Mouse (Mus musculus) frontal cortex, postnatal 36 days (tissue): ENCODE measurements at regions not wholly inside any gene's neighbourhood (a gene's known extent, or its start where the extent isn't known, plus 50 kb on each side); places are given as distances from the start of the nearest gene placed in this dataset.

ENCODE experiments used
- DNase-seq, 2 experiments: peaks; one replicate each; pipeline ENCODE4 v3.0.0; 2022; ENCODE audit warnings: low spot score in 2 of 2

- DNase-seq = no peak
These were observed 145.1 kb downstream of the Pcdh10 start for GRCm38 (mm10) chr3:45523281-45523680.

GRCm38 (mm10) chr3:45547091-45547490 is 168.9 kb downstream of the Pcdh10 start:
- no peak for DNase-seq

- peak; percentile 62 to 84 for DNase-seq
These were observed 177.5 kb downstream of the Pcdh10 start for GRCm38 (mm10) chr3:45555736-45556135.

- DNase-seq = no peak
These were observed 194.8 kb downstream of the Pcdh10 start for GRCm38 (mm10) chr3:45572995-45573394.

- DNase-seq = no peak
These were observed 198.8 kb downstream of the Pcdh10 start for GRCm38 (mm10) chr3:45577035-45577434.

- DNase-seq = no peak
These were observed 215.4 kb downstream of the Pcdh10 start for GRCm38 (mm10) chr3:45593561-45593960.

DNA sequence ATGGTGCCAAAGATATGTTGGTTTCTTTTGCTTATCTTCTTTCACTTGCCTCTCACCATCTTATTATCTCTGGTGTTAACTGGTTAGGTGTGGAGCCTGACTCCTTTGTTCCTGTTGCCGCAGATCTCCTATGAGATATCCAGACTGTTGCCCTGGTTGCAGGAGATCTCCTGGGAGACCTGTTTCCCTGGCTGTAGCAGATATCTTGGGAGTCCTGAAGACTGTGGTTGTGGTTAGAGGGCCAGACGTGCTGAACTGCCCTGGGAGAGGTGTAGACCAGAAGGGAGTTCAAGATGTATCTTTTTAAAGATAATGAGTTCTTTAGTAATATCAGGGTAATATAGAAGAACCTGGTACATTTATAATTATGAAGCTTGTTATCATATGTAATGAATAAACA is 224.1 kb downstream of the Pcdh10 start:
- DNase-seq = no peak

DNA sequence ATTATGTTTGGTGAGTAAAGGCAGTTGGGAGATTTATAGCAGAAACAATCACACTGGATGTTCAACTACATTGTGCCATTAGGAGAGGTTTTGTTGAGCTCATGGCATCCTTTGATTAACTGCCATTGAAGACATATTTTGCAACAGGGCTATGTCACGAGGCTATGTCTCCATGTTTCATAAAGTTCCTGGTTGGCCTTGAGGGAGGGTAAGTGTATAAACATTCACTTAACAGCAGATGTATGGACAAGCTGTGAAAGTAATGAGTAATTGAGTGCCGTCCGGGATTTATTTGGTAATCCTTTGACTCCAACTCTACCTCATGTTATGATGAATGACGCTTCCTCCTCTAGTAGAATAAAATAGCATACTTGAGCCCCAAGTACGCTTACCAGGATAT is 225.0 kb downstream of the Pcdh10 start:
- DNase-seq = no peak

- DNase-seq = no peak
These were observed 242.5 kb downstream of the Pcdh10 start for GRCm38 (mm10) chr3:45620729-45621128.

GRCm38 (mm10) chr3:45645856-45646450 is 267.8 kb downstream of the Pcdh10 start:
- peak in 1 of 2 experiments; percentile 31 for DNase-seq

GRCm38 (mm10) chr3:45649361-45649760 is 271.2 kb downstream of the Pcdh10 start:
- no peak for DNase-seq

GRCm38 (mm10) chr3:45657023-45657422 is 278.8 kb downstream of the Pcdh10 start:
- DNase-seq = no peak

GRCm38 (mm10) chr3:45658093-45658776 is 280.0 kb downstream of the Pcdh10 start:
- DNase-seq = peak in 1 of 2 experiments; percentile 30

GRCm38 (mm10) chr3:45659052-45659451 is 280.9 kb downstream of the Pcdh10 start:
- no peak for DNase-seq

DNA sequence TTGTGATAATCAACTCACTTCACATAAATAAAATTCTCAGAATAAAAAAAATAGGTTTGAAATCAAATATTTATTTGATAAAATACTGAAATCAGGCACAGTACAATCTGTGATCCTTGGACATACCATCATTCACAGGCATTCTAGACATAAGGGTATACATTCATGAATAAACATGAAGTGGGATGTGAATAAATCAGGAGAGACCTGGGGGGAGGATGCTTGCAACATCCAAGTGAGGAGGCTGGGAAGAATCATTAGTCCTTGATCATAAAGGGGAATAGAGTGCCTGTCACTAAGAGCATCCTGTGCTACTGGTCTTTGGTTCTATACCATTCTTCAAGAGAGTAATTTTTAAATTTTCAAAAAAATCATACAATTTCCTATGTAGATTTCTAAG is 292.2 kb downstream of the Pcdh10 start:
- no peak for DNase-seq

DNA sequence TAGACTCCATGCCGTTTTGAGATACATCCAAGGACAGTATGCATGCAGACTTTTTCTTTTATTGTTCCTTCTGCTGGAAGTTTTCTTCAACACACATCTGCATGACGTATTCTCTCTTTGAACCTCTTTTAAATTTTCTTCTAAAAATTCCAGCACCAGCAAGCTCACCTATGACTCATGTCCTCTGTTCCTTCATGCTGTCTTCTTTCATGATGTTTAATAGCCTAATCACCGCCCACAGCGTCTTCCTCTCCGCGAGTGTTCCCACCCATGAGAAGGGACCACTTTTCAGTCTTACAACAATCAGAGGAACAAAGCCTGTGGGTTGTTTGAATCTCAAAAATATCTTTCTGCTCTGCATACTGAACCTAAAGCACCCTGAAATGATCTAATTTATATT is 299.5 kb downstream of the Pcdh10 start:
- no peak for DNase-seq

- no peak for DNase-seq
These were observed 303.2 kb downstream of the Pcdh10 start for GRCm38 (mm10) chr3:45681410-45681809.

- DNase-seq = no peak
These were observed 329.7 kb downstream of the Pcdh10 start for GRCm38 (mm10) chr3:45707891-45708290.
